Mouse (Mus musculus): ENCODE data around the gene Nav2.
A peak's percentile ranks its signal among the peaks of the same experiment; 100 is the strongest.

Gene Nav2

GRCm38 (mm10) chr7:49012027-49012426 lies 103.5 kb downstream of the Nav2 start:
- DNase-seq: no peak

DNA sequence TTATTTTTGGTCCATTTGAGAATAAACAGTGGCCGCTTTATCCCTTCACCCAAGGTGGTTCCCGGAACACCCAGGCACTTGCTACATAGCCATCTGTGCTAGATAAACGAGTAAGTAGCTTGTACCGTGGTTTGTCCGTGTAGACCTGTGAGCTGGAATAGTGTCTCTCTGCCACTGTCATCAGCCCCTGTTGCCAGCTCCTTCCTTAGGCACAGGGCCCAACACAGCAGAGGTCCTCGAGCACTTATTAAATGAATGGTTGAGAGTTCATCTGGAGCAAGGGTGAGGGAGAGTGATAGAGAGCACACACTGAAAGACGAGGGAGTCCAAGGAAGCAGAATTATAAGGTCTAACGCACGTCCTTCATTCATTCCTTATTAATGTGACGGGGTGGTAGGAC lies 106.0 kb downstream of the Nav2 start:
- no peak for DNase-seq

DNA sequence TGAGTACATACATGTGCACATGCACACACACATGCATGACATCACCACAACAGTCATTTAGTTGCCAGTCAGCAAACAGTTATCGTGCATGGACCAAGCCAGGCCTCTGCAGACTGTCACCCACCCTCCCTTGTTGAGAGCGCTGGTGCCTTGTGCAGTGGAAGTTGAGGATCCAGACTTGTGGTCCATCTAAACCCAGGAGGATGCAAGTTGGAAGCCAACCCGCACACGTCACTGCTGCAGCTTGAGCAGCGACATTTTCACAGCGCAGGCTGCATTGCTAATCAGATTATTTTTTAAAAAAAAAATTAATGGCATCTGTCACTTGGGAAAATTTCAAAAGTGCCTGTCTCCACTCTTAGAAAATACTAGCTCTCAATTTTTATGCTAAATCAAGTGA lies 106.8 kb downstream of the Nav2 start:
- DNase-seq: no peak

- no peak for DNase-seq
Measured at GRCm38 (mm10) chr7:49016088-49016487, 107.6 kb downstream of the Nav2 start.

- peak; percentile 9 for DNase-seq
Measured at GRCm38 (mm10) chr7:49017794-49018193, 109.3 kb downstream of the Nav2 start.

GRCm38 (mm10) chr7:49018478-49018914 lies 110.0 kb downstream of the Nav2 start:
- DNase-seq: no peak

- no peak for DNase-seq
Measured at GRCm38 (mm10) chr7:49025026-49025815, 116.7 kb downstream of the Nav2 start.

DNA sequence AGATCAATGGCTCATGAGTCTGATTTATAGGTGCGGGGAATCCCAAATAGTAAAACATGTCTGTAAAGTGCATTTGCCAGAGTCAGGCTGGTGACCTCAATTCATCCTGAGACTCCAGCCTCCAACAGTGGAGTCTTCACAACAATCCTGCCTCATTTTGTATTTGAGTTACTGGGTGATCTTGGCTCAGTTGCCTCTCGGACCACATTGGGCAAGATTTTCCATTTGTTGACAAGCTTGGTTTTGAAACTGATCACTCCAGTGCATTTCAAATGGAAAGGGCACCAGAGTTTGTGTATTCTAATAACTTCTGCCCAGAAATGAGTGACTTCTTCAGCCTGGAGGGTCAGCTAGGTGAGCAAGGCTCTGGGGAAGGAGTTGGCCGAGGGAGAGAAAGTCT lies 117.5 kb downstream of the Nav2 start:
- no peak for DNase-seq

GRCm38 (mm10) chr7:49026466-49026865 lies 118.0 kb downstream of the Nav2 start:
- no peak for DNase-seq

DNA sequence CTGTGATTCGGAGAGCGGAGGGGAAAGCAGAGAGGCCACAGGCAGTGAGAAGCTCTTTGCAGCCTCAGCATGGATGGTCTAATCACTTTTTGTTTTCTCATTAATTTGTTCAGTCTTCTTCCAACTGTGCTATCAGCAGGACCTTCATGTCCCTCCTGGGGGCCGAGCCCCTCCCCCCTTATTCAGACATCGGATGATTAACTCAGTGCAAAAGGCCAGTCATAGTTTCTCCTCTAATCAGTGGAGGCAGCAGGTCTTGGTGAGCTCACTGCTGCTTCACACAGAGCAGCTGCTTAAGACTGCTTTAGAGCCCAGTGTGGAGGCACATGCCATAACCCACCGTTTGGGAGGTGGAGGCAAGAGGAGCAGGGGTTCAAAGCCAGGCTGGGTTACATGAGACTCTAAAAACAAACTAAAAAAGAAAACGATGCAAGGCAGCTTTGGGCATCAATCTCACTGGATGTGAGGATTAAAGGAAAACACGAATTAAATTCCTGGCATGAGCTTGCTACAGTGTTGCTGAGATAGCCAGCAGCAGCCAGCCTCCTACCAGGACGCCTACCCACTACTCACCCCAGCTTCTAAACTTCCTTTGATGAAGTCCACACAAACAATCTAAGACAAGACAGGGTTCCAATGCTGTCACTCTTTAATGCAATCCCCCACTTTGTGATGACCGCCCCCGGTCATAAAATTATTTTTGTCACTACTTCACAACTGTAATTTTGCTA lies 120.9 kb downstream of the Nav2 start:
- DNase-seq: no peak

- peak; percentile 77 for DNase-seq
Measured at GRCm38 (mm10) chr7:49032216-49032615, 123.7 kb downstream of the Nav2 start.

DNA sequence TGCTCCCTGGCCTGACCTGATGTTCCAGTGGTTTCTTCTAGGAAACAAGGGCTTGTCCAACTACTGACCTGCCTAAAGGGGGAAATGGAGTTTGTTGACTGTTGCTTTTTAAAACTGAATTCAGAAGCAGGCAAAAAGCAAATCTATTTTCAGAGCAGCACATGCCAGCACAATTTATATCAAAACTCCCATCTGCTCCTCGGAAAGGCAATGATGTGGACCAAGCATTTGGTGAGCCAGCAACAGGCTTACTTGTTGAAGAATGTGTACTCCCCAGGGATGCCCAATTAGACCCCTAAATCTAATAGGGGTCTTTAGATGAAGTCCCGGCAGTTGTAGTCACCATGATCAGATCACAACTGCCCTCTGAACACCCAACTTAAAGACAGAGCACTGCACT lies 125.7 kb downstream of the Nav2 start:
- DNase-seq: no peak

DNA sequence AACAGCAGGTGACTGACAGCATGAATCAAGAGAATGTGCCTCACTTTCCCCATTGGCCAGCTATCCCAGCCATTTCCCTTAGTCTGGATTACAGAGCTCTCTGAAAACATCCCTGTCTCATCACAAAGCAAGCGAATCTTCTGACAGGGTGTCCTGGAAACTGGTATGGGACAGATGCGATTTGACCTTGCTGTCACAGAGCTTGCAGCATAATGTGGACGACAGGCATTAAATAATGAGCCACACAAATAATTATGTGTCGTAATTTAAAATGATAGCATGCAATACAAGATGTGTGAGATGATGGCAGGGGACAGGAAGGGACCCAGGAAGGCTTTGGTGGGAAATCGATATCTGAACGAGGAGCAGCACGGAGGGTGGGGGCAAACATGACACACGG lies 131.6 kb downstream of the Nav2 start:
- no peak for DNase-seq

DNA sequence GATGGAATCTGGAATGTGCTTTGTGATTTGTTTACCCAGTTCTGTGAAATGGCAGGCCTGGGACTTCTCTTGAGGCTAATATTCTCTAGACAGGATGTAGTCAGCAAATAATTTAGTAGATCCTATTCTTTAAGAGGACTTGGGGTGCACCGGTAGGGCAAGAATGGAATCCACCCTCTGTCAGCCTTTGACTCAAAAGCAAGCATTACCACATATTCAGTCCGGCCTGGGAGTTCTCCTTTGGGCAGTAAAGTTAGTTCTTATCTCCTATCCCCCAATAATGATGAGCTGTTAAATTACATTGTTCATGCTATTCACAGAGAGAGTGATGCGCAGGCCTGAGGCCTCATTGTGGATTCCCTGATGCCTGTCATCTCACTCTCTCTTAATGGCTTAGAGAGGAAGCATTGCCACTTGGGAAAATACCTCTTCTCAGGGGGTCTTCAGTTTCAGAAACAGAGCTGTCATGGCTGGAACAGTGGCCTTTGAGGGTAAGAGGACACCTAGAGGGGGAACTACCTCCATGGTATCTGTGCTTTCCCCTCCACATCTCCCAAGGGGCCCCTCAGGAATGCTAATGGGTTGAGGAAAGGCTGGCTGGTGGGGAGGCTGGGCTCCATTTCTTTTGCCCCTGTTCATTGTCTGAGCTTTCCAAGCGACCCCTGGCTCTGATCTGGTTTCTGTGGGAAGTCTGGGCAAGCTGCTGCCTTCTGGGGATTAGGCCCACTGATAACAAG lies 133.0 kb downstream of the Nav2 start:
- no peak for DNase-seq

GRCm38 (mm10) chr7:49045499-49046346 lies 137.2 kb downstream of the Nav2 start:
- peak; percentile 42 for DNase-seq

- peak; percentile 25 for DNase-seq
Measured at GRCm38 (mm10) chr7:49046347-49046989, 138.0 kb downstream of the Nav2 start.

DNA sequence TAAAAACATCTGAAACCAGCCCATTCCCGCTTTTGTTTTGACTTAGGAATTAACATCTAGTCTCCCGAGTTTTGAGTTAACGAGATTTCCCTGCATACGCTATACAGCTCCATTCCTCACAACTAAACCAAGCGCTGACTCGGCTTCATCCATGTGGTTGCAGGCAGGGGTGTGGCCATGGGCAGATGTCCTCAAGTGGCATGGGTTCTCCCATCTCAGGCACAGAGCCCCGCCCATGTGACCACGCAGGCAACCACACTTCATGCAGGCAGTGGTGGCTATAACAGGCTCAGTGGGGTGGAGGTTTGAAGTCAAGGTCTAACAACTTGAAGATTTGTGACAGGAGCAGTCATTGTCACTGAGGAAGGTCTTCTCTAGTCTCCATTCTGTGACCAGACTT lies 138.8 kb downstream of the Nav2 start:
- peak; percentile 6 for DNase-seq

DNA sequence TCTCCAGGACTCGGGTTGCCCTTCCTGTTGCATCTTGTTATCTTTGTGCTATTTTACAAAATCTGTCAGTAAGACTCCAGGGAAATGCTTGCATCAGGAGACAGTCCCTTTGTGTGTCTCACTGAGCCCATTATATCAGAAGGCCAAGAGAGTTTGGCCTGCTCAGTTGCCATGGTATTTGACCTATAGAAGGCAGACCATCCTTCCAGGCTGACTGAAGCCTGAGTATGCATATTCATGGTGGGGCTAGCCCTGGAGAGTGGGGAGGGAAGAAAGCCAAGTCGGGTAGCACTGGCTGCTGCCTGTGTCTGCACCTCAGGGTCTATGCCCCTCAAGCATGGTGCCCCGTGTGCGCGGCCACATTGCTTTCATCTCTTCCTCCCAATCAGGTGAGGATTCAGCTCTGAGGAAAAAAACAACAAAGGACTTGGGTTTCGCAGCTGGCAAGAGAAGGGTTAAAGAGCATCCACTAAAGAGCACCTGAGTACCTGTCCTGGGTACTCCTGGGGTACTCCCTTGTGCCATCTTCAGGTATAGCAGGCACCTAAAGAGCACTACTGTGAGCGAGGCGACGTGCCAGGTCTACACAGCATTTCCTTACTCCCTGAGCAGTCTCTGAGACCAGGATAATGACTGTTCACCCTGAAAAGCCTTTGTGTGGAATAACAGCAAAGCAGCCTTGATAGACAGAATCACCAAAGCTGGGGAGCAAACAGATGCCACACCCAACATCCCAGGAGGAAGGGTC lies 144.5 kb downstream of the Nav2 start:
- DNase-seq: no peak

DNA sequence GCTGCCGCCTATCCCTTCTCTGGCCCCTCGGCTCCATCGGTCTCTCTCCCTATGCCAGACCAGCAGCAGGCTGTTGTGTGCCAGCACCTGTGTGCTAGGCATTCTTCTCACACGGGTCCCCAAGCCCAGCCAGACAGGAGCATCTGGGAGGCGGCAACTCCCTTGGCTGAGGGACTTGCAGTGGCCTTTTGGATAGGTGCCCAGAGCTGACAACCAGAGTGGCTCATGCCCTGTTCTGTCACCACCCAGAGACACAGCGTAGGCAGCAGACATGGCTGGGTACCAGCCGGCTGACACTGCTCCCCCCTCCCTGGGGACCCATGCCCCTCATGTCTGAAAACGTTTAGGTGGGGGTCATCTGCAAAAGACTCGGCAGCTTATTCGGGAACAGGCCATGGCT lies 146.8 kb downstream of the Nav2 start:
- DNase-seq: no peak

DNA sequence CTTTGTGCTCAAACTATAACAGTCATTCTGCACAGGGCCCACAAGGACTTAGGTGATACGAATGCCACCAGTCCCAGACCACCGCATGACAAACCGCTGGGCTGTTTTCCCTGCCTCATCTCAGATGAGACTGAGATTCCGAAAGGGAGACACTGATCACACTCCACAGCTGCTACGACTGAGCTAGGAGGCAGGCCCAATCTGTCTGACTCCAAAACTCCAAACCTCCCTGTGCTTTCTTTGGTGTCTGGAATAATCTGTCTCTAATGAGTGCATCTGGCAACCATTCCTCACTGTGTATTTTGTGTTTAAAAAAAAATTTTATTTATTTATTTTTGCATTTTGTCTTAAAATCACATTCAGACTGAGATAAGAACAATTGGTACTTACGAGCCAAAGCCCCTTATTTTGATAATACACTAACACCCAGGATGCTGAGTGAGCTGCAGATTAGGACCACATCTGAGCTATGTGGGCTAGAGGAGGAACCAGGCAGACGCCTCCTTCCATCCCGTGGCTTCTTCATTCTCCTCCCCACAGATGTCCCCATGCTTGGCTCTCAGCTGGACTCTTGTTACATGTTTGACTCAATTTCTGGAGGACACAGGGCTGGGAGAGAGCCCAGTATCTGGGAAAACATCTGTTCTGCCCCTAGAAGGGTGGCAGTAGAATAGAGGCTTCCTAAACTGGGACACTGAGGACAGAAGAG lies 149.9 kb downstream of the Nav2 start:
- DNase-seq: no peak

All from kidney, adult 9 months (tissue).